Mouse (Mus musculus) colon, adult 2 months (tissue): ENCODE data around the gene Ccdc50. TPM values are rescaled to one million over a fixed set of nuclear protein-coding genes. Genes with fewer than 3 reads are reported as not detected.

Experiments
- polyA plus RNA-seq: library from polyadenylated mRNA; depleted of rRNA; stranded (reverse); fragments of >200 nt; gene quantifications from 2 replicates; pipeline ENCODE4 v1.2.3, GENCODE M21; 2012; rRNA removed

Ccdc50 gene
- 10.0 and 11.7 TPM in 2 replicates for polyA plus RNA-seq

DNA sequence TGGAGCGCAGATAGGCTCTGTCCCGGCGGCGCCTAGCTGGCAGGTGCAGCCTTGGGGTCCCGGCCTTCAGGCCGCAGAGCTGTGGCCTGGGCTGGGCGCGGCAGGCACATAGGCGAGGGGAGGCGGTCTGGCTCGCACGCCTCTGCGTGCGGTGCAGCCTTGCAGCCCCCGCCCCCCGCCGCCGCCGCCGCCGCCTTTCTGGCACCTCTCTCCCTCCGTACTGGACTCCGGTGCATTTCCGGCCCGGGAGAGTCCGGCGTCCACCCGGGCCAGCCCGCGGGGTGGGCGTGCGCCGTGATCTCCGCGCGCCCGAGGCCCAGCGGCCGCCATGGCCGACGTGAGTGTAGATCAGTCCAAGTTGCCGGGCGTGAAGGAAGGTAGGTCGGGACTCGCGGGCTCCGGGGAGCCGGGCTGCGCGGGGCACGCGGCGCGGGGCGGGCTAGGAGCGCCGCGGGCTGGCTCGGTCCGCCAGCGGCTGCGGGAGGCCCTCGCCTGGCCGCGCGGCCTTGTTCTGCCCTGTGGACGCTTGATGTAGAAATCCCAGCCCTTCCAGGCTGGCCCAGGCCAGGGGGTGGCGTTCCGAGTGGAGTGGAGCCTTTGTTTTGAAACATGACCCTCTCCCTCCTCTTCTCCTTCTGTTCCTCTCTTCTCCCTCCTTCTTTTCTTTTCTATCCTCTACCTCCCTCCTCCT, at the start of gene Ccdc50:
Gene Ccdc50, plus strand, starts transcription at position 109 of the 691 bp plus-strand sequence.

DNA sequence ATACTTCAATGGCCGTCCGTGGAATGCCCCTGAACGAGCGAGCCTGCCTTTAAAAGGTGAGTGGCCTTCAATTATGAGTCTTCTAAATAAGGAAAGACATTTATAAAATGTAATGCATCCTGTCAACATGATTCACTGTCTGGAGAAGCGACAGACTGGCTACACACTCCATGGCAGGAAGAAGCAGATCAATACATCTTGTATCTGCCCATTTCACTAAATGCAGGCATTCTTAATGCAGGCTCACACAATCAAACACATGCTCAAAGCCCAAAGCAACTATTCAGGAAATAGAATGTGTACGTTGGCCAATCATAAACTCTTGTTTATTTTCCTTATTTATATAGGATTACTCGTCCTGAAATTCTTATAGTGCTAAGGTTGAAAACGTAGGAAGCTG, 18.5 kb upstream of the Ccdc50 start, which contains the start of gene Uts2b:
Gene Uts2b, minus strand, starts transcription at position 49 of the 400 bp plus-strand sequence.

Other genes with a start within 250 kb of the Ccdc50 start
- not detected in 2 replicates for gene Ostn, start 81.4 kb upstream of the Ccdc50 start, polyA plus RNA-seq
- not detected in 2 replicates for gene Uts2b, start 18.6 kb upstream of the Ccdc50 start, polyA plus RNA-seq